Mouse (Mus musculus) embryonic fibroblast, embryonic 13.5 days (primary cell): ENCODE measurements around the gene Odf3l2.

Experiments
- CTCF ChIP-seq: IDR thresholded peaks from 2 replicates; pipeline ENCODE4 v1.5.1; 2011; ENCODE audit warnings: mild to moderate bottlenecking, control low read depth, low read length, moderate library complexity, borderline replicate concordance; ENCODE audit not compliant: insufficient read depth
- POLR2A ChIP-seq: IDR thresholded peaks from 2 replicates; pipeline ENCODE4 v1.6.1; 2011; ENCODE audit warnings: low read depth, mild to moderate bottlenecking, control low read depth, low read length, moderate library complexity

GRCm38 (mm10) chr10:79681591-79682245, 36.2 kb upstream of the Odf3l2 start, which contains the start of gene Cdc34:
- no peak for TF ChIP-seq CTCF
- no peak; the same call in none of the 2 replicates for TF ChIP-seq POLR2A
